Mouse (Mus musculus) spleen, embryonic (tissue): ENCODE results near the gene Pcp2.

Experiments used
- CTCF ChIA-PET: fragments of 350-600 bp; sonication (Branson Sonifier 250); formaldehyde crosslinking; loops from one replicate; lab custom pipeline; 2022; lab: Charles Lee

The Pcp2 gene

GRCm38 (mm10) chr8:3625445-3625844 lies at the start of gene Pcp2:
Gene Pcp2, minus strand, starts transcription at chr8:3625545.
- CTCF ChIA-PET = no interaction called here

- CTCF ChIA-PET = interaction anchor here (0.5 to 0.7 kb wide), 2 partner anchors 26 to 34 kb away, joined by 8 read pairs; no protein-coding TSS in a partner anchor
Observed at GRCm38 (mm10) chr8:3674671-3675070, 49.3 kb upstream of the Pcp2 start.

GRCm38 (mm10) chr8:3671980-3672491 lies 46.7 kb upstream of the Pcp2 start, which contains the start of gene Fcor:
Gene Fcor, minus strand, starts transcription at chr8:3672362.
- CTCF ChIA-PET = interaction anchor here (0.5 to 1.1 kb wide), 6 partner anchors 24 to 320 kb away, joined by 3 to 12 read pairs (median 4); no protein-coding TSS in a partner anchor

- CTCF ChIA-PET = interaction anchor here (1.0 kb wide), 1 partner anchor 111 kb away, joined by 3 read pairs; no protein-coding TSS in a partner anchor
Observed at GRCm38 (mm10) chr8:3670388-3670787, 45.0 kb upstream of the Pcp2 start.

- CTCF ChIA-PET = no interaction called here
Observed at GRCm38 (mm10) chr8:3665507-3665906, 40.2 kb upstream of the Pcp2 start, which contains the start of gene Mcemp1. Gene Mcemp1, plus strand, starts transcription at chr8:3665754.

- CTCF ChIA-PET = interaction anchor here (0.6 to 1.1 kb wide), 3 partner anchors 32 to 594 kb away, joined by 3 to 4 read pairs (median 4); no protein-coding TSS in a partner anchor
Observed at GRCm38 (mm10) chr8:3664405-3664804, 39.1 kb upstream of the Pcp2 start.

- CTCF ChIA-PET = no interaction called here
Observed at GRCm38 (mm10) chr8:3660889-3661288, 35.5 kb upstream of the Pcp2 start.

GRCm38 (mm10) chr8:3656725-3657381 lies 31.5 kb upstream of the Pcp2 start:
- CTCF ChIA-PET = interaction anchor here (0.5 kb wide), 1 partner anchor 490 kb away, joined by 3 read pairs; no protein-coding TSS in a partner anchor

- CTCF ChIA-PET = no interaction called here
Observed at GRCm38 (mm10) chr8:3655526-3655925, 30.2 kb upstream of the Pcp2 start, which contains the start of gene Retn. Gene Retn, plus strand, starts transcription at chr8:3655770.

- CTCF ChIA-PET = no interaction called here
Observed at GRCm38 (mm10) chr8:3654726-3655508, 29.6 kb upstream of the Pcp2 start.

- CTCF ChIA-PET = interaction anchor here (0.7 kb wide), 1 partner anchor 113 kb away, joined by 3 read pairs; no protein-coding TSS in a partner anchor
Observed at GRCm38 (mm10) chr8:3652845-3653244, 27.5 kb upstream of the Pcp2 start.

- CTCF ChIA-PET = interaction anchor here (0.6 to 0.7 kb wide), 4 partner anchors 11 to 296 kb away, joined by 3 to 10 read pairs (median 6); no protein-coding TSS in a partner anchor
Observed at GRCm38 (mm10) chr8:3648990-3649389, 23.6 kb upstream of the Pcp2 start.

GRCm38 (mm10) chr8:3648268-3648667 lies 22.9 kb upstream of the Pcp2 start:
- CTCF ChIA-PET = interaction anchor here (0.6 to 0.7 kb wide), 3 partner anchors 12 to 296 kb away, joined by 4 to 10 read pairs (median 8); no protein-coding TSS in a partner anchor

GRCm38 (mm10) chr8:3647561-3647960 lies 22.2 kb upstream of the Pcp2 start:
- CTCF ChIA-PET = no interaction called here

GRCm38 (mm10) chr8:3646824-3647531 lies 21.6 kb upstream of the Pcp2 start:
- CTCF ChIA-PET = no interaction called here

- CTCF ChIA-PET = no interaction called here
Observed at GRCm38 (mm10) chr8:3645804-3646203, 20.5 kb upstream of the Pcp2 start.

GRCm38 (mm10) chr8:3631478-3631875 lies 6.1 kb upstream of the Pcp2 start:
- CTCF ChIA-PET = interaction anchor here (0.5 kb wide), 2 partner anchors 8 to 33 kb away, joined by 3 to 4 read pairs; no protein-coding TSS in a partner anchor

GRCm38 (mm10) chr8:3630647-3631477 lies 5.5 kb upstream of the Pcp2 start, which contains the start of gene Stxbp2:
Gene Stxbp2, plus strand, starts transcription at chr8:3630955.
- CTCF ChIA-PET = interaction anchor here (0.5 to 0.6 kb wide), 2 partner anchors 8 to 976 kb away, joined by 3 read pairs; no protein-coding TSS in a partner anchor

- CTCF ChIA-PET = interaction anchor here (0.5 kb wide), 1 partner anchor 64 kb away, joined by 7 read pairs; no protein-coding TSS in a partner anchor
Observed at GRCm38 (mm10) chr8:3628014-3628413, 2.7 kb upstream of the Pcp2 start.

- CTCF ChIA-PET = no interaction called here
Observed at GRCm38 (mm10) chr8:3626971-3627370, 1.6 kb upstream of the Pcp2 start.
